Mouse (Mus musculus): ENCODE measurements around the gene Fam76a.

DNA sequence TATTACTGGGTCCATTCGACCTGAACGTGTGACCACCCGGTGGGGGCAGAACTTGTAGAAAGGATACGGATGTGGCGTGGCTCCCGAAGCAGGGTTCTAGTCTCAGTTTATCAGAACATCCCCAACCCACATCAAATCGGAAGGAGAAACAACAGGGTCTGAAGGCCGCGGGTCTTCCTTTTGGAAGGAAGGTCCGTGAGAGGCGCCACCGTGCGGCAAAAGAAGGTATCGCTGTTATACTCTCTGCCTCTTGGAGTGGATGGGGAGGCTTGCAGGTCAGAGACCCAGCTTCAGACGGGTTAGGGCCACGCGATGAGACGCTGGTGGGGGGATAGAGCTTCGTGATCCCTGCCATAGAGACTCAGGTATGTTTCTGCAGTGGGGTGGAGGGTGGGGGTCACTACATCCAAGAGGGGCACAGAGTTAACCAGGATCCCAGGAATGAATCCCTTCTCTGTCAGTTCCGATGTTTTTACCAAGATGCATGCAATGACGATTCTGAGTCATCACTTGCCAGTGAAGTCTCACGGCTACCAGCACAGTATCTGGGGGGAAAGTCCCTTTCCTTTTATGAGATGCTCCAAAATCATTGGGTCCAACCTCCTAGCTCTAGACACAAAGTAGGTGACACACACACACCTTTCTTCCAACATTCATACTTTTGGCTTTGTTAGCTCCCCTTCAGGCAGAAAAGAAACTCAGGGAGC, 17.2 kb upstream of the Fam76a start:
- TF ChIP-seq CTCF (IDR thresholded peaks at IDR 0.05; ENCODE audit: insufficient read depth, low read depth, low read length), result peak; percentile 61
- no peak for TF ChIP-seq POLR2A (IDR thresholded peaks at IDR 0.05; ENCODE audit: insufficient read depth, low read depth, low read length)
